Mouse (Mus musculus): ENCODE results near the gene Tspan4.

The Tspan4 gene

GRCm38 (mm10) chr7:141459301-141459711 lies 15.7 kb upstream of the Tspan4 start:
- in situ Hi-C loops (cut with MboI; ENCODE audit: unreplicated experiment in 2 of 2): loop anchor here (5.0 to 10.0 kb wide), 2 partner anchors 47 to 585 kb away; partner anchors contain the start of gene Gatd1 (in 1 of the 2)

GRCm38 (mm10) chr7:141460001-141460390 lies 15.0 kb upstream of the Tspan4 start:
- in situ Hi-C loops (cut with MboI; ENCODE audit: unreplicated experiment in 2 of 2): no loop called here

- in situ Hi-C loops (cut with MboI; ENCODE audit: unreplicated experiment in 2 of 2): no loop called here
Observed at GRCm38 (mm10) chr7:141460391-141461113, 14.5 kb upstream of the Tspan4 start, which contains the start of gene Cracr2b. Cracr2b (plus strand) TSS chr7:141461094.

- in situ Hi-C loops (cut with MboI; ENCODE audit: unreplicated experiment in 2 of 2): no loop called here
Observed at GRCm38 (mm10) chr7:141461521-141462332, 13.3 kb upstream of the Tspan4 start.

GRCm38 (mm10) chr7:141462333-141462821 lies 12.7 kb upstream of the Tspan4 start:
- in situ Hi-C loops (cut with MboI; ENCODE audit: unreplicated experiment in 2 of 2): no loop called here

GRCm38 (mm10) chr7:141463824-141464602 lies 11.0 kb upstream of the Tspan4 start:
- in situ Hi-C loops (cut with MboI; ENCODE audit: unreplicated experiment in 2 of 2): no loop called here

- in situ Hi-C loops (cut with MboI; ENCODE audit: unreplicated experiment in 2 of 2): no loop called here
Observed at GRCm38 (mm10) chr7:141464603-141465201, 10.3 kb upstream of the Tspan4 start.

GRCm38 (mm10) chr7:141465388-141466044 lies 9.5 kb upstream of the Tspan4 start:
- in situ Hi-C loops (cut with MboI; ENCODE audit: unreplicated experiment in 2 of 2): no loop called here

- in situ Hi-C loops (cut with MboI; ENCODE audit: unreplicated experiment in 2 of 2): no loop called here
Observed at GRCm38 (mm10) chr7:141466045-141466394, 9.0 kb upstream of the Tspan4 start.

GRCm38 (mm10) chr7:141466607-141467148 lies 8.4 kb upstream of the Tspan4 start:
- in situ Hi-C loops (cut with MboI; ENCODE audit: unreplicated experiment in 2 of 2): no loop called here

- in situ Hi-C loops (cut with MboI; ENCODE audit: unreplicated experiment in 2 of 2): no loop called here
Observed at GRCm38 (mm10) chr7:141467230-141468030, 7.6 kb upstream of the Tspan4 start, which contains the start of gene Cd151. Cd151 (plus strand) TSS chr7:141467392.

GRCm38 (mm10) chr7:141468164-141468521 lies 6.9 kb upstream of the Tspan4 start:
- in situ Hi-C loops (cut with MboI; ENCODE audit: unreplicated experiment in 2 of 2): no loop called here

- in situ Hi-C loops (cut with MboI; ENCODE audit: unreplicated experiment in 2 of 2): no loop called here
Observed at GRCm38 (mm10) chr7:141468522-141469211, 6.4 kb upstream of the Tspan4 start.

- in situ Hi-C loops (cut with MboI; ENCODE audit: unreplicated experiment in 2 of 2): no loop called here
Observed at GRCm38 (mm10) chr7:141469352-141469751, 5.7 kb upstream of the Tspan4 start.

GRCm38 (mm10) chr7:141469901-141470636 lies 5.0 kb upstream of the Tspan4 start:
- in situ Hi-C loops (cut with MboI; ENCODE audit: unreplicated experiment in 2 of 2): loop anchor here in 1 of 2 experiments (10.0 kb wide), 1 partner anchor 435 kb away; no protein-coding TSS in a partner anchor

- in situ Hi-C loops (cut with MboI; ENCODE audit: unreplicated experiment in 2 of 2): loop anchor here in 1 of 2 experiments (10.0 kb wide), 1 partner anchor 434 kb away; no protein-coding TSS in a partner anchor
Observed at GRCm38 (mm10) chr7:141470637-141470944, 4.4 kb upstream of the Tspan4 start.

GRCm38 (mm10) chr7:141471236-141471635 lies 3.8 kb upstream of the Tspan4 start:
- in situ Hi-C loops (cut with MboI; ENCODE audit: unreplicated experiment in 2 of 2): loop anchor here in 1 of 2 experiments (10.0 kb wide), 1 partner anchor 434 kb away; no protein-coding TSS in a partner anchor

Measured in v-Abl transformed pro-B cells (cell line).